ENCODE assay signal across 30 mouse cellular contexts in genomic region chr4:87759625-87760024, GRCm38 (mm10).
"Had no signal": no experiment of that assay in that cellular context is flagged by ENCODE, and none has a peak within 500 bp of the region (broad histone marks: within the 10 kb centered on the region; RNA-seq: fewer than 3 reads in every experiment).

No protein-coding gene starts in this region.

- ATAC-seq: liver, embryonic 12.5 days; liver, postnatal 0 days; midbrain, embryonic 13.5 days; midbrain, embryonic 15.5 days; midbrain, embryonic 16.5 days had no signal

- H3K4me3 ChIP-seq: left cerebral cortex, adult 2 months; limb, embryonic 10.5 days; limb, embryonic 12.5 days; limb, embryonic 13.5 days; limb, embryonic 15.5 days; liver, embryonic 12.5 days; liver, embryonic 13.5 days; liver, embryonic 15.5 days; lung, embryonic 15.5 days; megakaryocyte, embryonic 14.5 days; midbrain, embryonic 10.5 days; midbrain, embryonic 12.5 days; midbrain, embryonic 13.5 days; midbrain, embryonic 15.5 days; myocyte; neural tube, embryonic 12.5 days had no signal

- H3K27me3 ChIP-seq: limb, embryonic 12.5 days; limb, embryonic 15.5 days; liver, embryonic 12.5 days; liver, embryonic 15.5 days; lung, embryonic 15.5 days; megakaryocyte, embryonic 14.5 days; midbrain, embryonic 12.5 days; midbrain, embryonic 13.5 days; midbrain, embryonic 15.5 days; neural tube, embryonic 12.5 days had no signal

- H3K4me2 ChIP-seq: limb, embryonic 12.5 days; limb, embryonic 13.5 days; limb, embryonic 15.5 days; liver, embryonic 11.5 days; liver, embryonic 12.5 days; liver, embryonic 13.5 days; liver, embryonic 15.5 days; lung, embryonic 14.5 days; lung, embryonic 15.5 days; midbrain, embryonic 12.5 days; midbrain, embryonic 13.5 days; midbrain, embryonic 15.5 days; neural tube, embryonic 12.5 days had no signal

- H3K9me3 ChIP-seq: limb, embryonic 10.5 days; limb, embryonic 13.5 days; limb, embryonic 15.5 days; liver, embryonic 12.5 days; liver, embryonic 13.5 days; liver, embryonic 15.5 days; lung, embryonic 15.5 days; midbrain, embryonic 10.5 days; midbrain, embryonic 12.5 days; midbrain, embryonic 13.5 days; midbrain, embryonic 15.5 days; neural tube, embryonic 12.5 days had no signal

- H3K36me3 ChIP-seq: limb, embryonic 10.5 days; limb, embryonic 12.5 days; limb, embryonic 13.5 days; limb, embryonic 15.5 days; liver, embryonic 12.5 days; liver, embryonic 13.5 days; liver, embryonic 15.5 days; lung, embryonic 15.5 days; midbrain, embryonic 10.5 days; midbrain, embryonic 12.5 days; midbrain, embryonic 13.5 days; midbrain, embryonic 15.5 days; neural tube, embryonic 12.5 days had no signal

- DNase-seq: left cerebral cortex, postnatal 4 days; liver; liver, embryonic 13.5 days; liver, postnatal 0 days; lung, adult 18-20 months; lung, adult 2 months; lung, embryonic 14.5 days; lung, postnatal 10 days; lung, postnatal 14 days; lung, postnatal 36 days; lung, postnatal 4 days had no signal

- H3K27ac ChIP-seq: left cerebral cortex, adult 2 months; limb, embryonic 10.5 days; limb, embryonic 12.5 days; limb, embryonic 13.5 days; limb, embryonic 15.5 days; liver, embryonic 12.5 days; liver, embryonic 13.5 days; liver, embryonic 14.5 days; liver, embryonic 15.5 days; lung, embryonic 15.5 days; macrophage; midbrain, embryonic 10.5 days; midbrain, embryonic 12.5 days; midbrain, embryonic 13.5 days; midbrain, embryonic 15.5 days; neural tube, embryonic 12.5 days had no signal

- H3K4me1 ChIP-seq: limb, embryonic 10.5 days; limb, embryonic 12.5 days; limb, embryonic 13.5 days; limb, embryonic 15.5 days; liver, embryonic 12.5 days; liver, embryonic 13.5 days; liver, embryonic 15.5 days; lung, embryonic 15.5 days; megakaryocyte, embryonic 14.5 days; midbrain, embryonic 10.5 days; midbrain, embryonic 12.5 days; midbrain, embryonic 13.5 days; midbrain, embryonic 15.5 days; neural tube, embryonic 12.5 days had no signal

- H3K9ac ChIP-seq: limb, embryonic 12.5 days; limb, embryonic 13.5 days; limb, embryonic 15.5 days; liver, embryonic 12.5 days; liver, embryonic 13.5 days; liver, embryonic 14.5 days; liver, embryonic 15.5 days; liver, postnatal 0 days; lung, embryonic 14.5 days; lung, embryonic 15.5 days; midbrain, embryonic 12.5 days; midbrain, embryonic 13.5 days; midbrain, embryonic 15.5 days; neural tube, embryonic 12.5 days had no signal
